Mouse (Mus musculus) myocyte (in vitro differentiated cells): ENCODE data around the gene Gna14.

ENCODE experiments used
- CEBPB ChIP-seq: IDR thresholded peaks from 2 replicates; pipeline ENCODE4 v1.6.1; 2011; ENCODE audit warnings: mild to moderate bottlenecking, moderate library complexity; ENCODE audit not compliant: poor library complexity, insufficient read depth, severe bottlenecking
- E2F4 ChIP-seq: IDR thresholded peaks from one replicate; pipeline ENCODE4 v1.6.1; 2011; ENCODE audit warnings: mild to moderate bottlenecking, control low read depth, moderate library complexity; ENCODE audit not compliant: insufficient read depth
- MAX ChIP-seq: IDR thresholded peaks from one replicate; pipeline ENCODE4 v1.6.1; 2011; ENCODE audit warnings: low read depth, mild to moderate bottlenecking, control low read depth
- MYOD1 ChIP-seq, 3 experiments: IDR thresholded peaks; one replicate each; pipeline ENCODE4 v1.6.1; 2011; ENCODE audit warnings: control low read depth in 2 of 3, low read depth in 2 of 3, mild to moderate bottlenecking in 2 of 3, moderate library complexity in 1 of 3; ENCODE audit not compliant: insufficient read length in 2 of 3, control insufficient read depth in 1 of 3
- MYOG ChIP-seq, 3 experiments: IDR thresholded peaks; one replicate each; pipeline ENCODE4 v1.6.1; 2011; ENCODE audit warnings: control low read depth in 2 of 3, low read depth in 2 of 3, mild to moderate bottlenecking in 2 of 3; ENCODE audit not compliant: insufficient read length in 2 of 3, control insufficient read depth in 1 of 3, insufficient read depth in 1 of 3
- POLR2A ChIP-seq: IDR thresholded peaks from one replicate; pipeline ENCODE4 v1.6.1; 2011; ENCODE audit warnings: low read depth, mild to moderate bottlenecking, control low read depth, moderate library complexity; ENCODE audit not compliant: insufficient read length
- POLR2AphosphoS2 ChIP-seq: IDR thresholded peaks from one replicate; pipeline ENCODE4 v1.6.1; 2011; ENCODE audit warnings: low read depth, control low read depth; ENCODE audit not compliant: insufficient read length
- REST ChIP-seq: IDR thresholded peaks from one replicate; pipeline ENCODE4 v1.6.1; 2011; ENCODE audit warnings: mild to moderate bottlenecking, control low read depth, moderate library complexity; ENCODE audit not compliant: insufficient read depth, insufficient read length
- SRF ChIP-seq: IDR thresholded peaks from one replicate; pipeline ENCODE4 v1.6.1; 2011; ENCODE audit warnings: low read depth; ENCODE audit not compliant: control insufficient read depth, insufficient read length
- TCF12 ChIP-seq: IDR thresholded peaks from one replicate; pipeline ENCODE4 v1.6.1; 2011; ENCODE audit warnings: mild to moderate bottlenecking, control low read depth; ENCODE audit not compliant: poor library complexity, insufficient read depth, severe bottlenecking
- TCF3 ChIP-seq: IDR thresholded peaks from one replicate; pipeline ENCODE4 v1.6.1; 2011; ENCODE audit warnings: low read depth, control low read depth; ENCODE audit not compliant: insufficient read length
- USF1 ChIP-seq: IDR thresholded peaks from one replicate; pipeline ENCODE4 v1.6.1; 2011; ENCODE audit warnings: low read depth, mild to moderate bottlenecking, control low read depth, moderate library complexity

DNA sequence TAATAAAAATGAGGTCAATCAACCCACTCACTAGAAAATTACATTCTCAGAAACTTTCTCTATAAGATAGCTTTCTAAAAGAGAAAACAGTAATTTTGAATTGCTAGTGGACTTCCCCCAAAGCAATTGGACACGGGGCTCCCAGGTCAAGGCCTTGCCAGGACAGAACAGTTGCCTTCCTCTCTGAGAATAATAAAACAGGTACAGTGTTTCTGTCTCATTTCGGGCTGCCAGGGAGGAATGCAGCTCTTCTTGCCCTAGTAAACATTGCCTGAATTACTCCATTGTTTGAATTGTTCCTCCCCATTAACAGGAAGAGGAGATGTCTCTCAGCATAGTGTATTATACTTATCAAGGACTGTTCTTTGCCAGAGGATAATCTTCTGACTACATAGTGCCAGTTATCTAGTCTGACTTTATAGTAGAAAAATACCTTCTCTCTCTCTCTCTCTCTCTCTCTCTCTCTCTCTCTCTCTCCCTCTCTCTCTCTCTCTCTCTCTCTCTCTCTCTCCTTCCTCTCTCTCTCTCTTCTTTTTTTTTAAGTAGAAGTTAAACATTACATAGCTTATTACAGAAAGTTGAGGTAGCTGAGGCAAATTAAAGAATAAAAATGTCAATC, 33.3 kb downstream of the Gna14 start:
- TF ChIP-seq MAX (no peak), E2F4 (no peak), POLR2A (no peak), TCF12 (no peak), CEBPB (no peak), MYOD1 (IDR thresholded peaks at IDR 0.05; ENCODE audit: control insufficient read depth in 1 of 3, insufficient read length in 2 of 3, low read depth in 2 of 3) (no peak), SRF (no peak), USF1 (no peak), POLR2AphosphoS2 (no peak), REST (no peak), MYOG (IDR thresholded peaks at IDR 0.05; ENCODE audit: control insufficient read depth in 1 of 3, insufficient read depth in 1 of 3, insufficient read length in 2 of 3, low read depth in 2 of 3) (no peak), TCF3 (no peak)
